ENCODE assay signal across 9 mouse cellular contexts in genomic region chr12:5374684-5375615, GRCm38 (mm10). TPM values are rescaled to one million over a fixed set of nuclear protein-coding genes. Genes with fewer than 3 reads are reported as not detected.
DNase-seq lines count a peak whose midpoint lies in the region; ATAC-seq and TF ChIP-seq lines count a peak whose summit lies in the region.
"Had no signal": no experiment of that assay in that cellular context is flagged by ENCODE, and none has a peak within 500 bp of the region (broad histone marks: within the 10 kb centered on the region; RNA-seq: fewer than 3 reads in every experiment).

No protein-coding gene starts in this region.

- H3K9ac ChIP-seq in forebrain, postnatal 0 days, result peak overlapping the region; percentile 95
- peak overlapping the region; percentile 64 for H3K9ac ChIP-seq in intestine, embryonic 14.5 days (ENCODE audit: low read length)
- H3K9ac ChIP-seq in liver, embryonic 11.5 days (ENCODE audit: low read depth, low read length), result peak overlapping the region; percentile 52; the same call in 1 of the 2 replicates
- H3K9ac ChIP-seq in neural tube, embryonic 15.5 days (replicated peaks), result peak overlapping the region; percentile 79

- peak; percentile 34; the same call in 1 of the 2 replicates for TF ChIP-seq CTCF in forebrain, postnatal 0 days (IDR thresholded peaks at IDR 0.05; ENCODE audit: low read depth)

- H3K36me3 ChIP-seq in forebrain, postnatal 0 days (ENCODE audit: insufficient read depth), result no peaks in the 10 kb centered on the region
- H3K36me3 ChIP-seq in intestine, embryonic 14.5 days (ENCODE audit: control insufficient read depth, insufficient read depth, low read length), result no peaks in the 10 kb centered on the region
- H3K36me3 ChIP-seq in liver, embryonic 11.5 days (ENCODE audit: control insufficient read depth, insufficient read depth, low read length), result no peaks in the 10 kb centered on the region
- H3K36me3 ChIP-seq in neural tube, embryonic 15.5 days, result no peaks in the 10 kb centered on the region

- H3K27me3 ChIP-seq in forebrain, postnatal 0 days (ENCODE audit: insufficient read depth, low read length), result no peaks in the 10 kb centered on the region
- H3K27me3 ChIP-seq in intestine, embryonic 14.5 days (replicated peaks; ENCODE audit: control insufficient read depth, insufficient read depth, low read length), result peaks cover 24% of the 10 kb centered on the region
- H3K27me3 ChIP-seq in liver, embryonic 11.5 days (replicated peaks; ENCODE audit: control insufficient read depth, insufficient read depth, low read length), result peaks cover 59% of the 10 kb centered on the region
- no peaks in the 10 kb centered on the region for H3K27me3 ChIP-seq in neural tube, embryonic 15.5 days (replicated peaks)
- H3K27me3 ChIP-seq: CH12.LX had no signal

- peaks cover 5% of the 10 kb centered on the region; the same call in 1 of the 2 replicates for H3K4me1 ChIP-seq in forebrain, postnatal 0 days (ENCODE audit: insufficient read depth)
- no peaks in the 10 kb centered on the region for H3K4me1 ChIP-seq in intestine, embryonic 14.5 days (replicated peaks; ENCODE audit: control insufficient read depth, insufficient read depth, low read length)
- H3K4me1 ChIP-seq in liver, embryonic 11.5 days (replicated peaks; ENCODE audit: control insufficient read depth, insufficient read depth, low read length), result no peaks in the 10 kb centered on the region; the same call in 1 of the 2 replicates
- H3K4me1 ChIP-seq in neural tube, embryonic 15.5 days, result peaks cover 39% of the 10 kb centered on the region

- peak overlapping the region; percentile 71 for H3K4me2 ChIP-seq in forebrain, postnatal 0 days (ENCODE audit: low read depth)
- peak overlapping the region; percentile 96 for H3K4me2 ChIP-seq in intestine, embryonic 14.5 days (ENCODE audit: low read length)
- peak overlapping the region; percentile 84 for H3K4me2 ChIP-seq in liver, embryonic 11.5 days
- peak overlapping the region; percentile 85 for H3K4me2 ChIP-seq in neural tube, embryonic 15.5 days

- H3K27ac ChIP-seq in forebrain, postnatal 0 days (ENCODE audit: low read depth, low read length), result peak overlapping the region; percentile 96
- peak overlapping the region; percentile 71 for H3K27ac ChIP-seq in intestine, embryonic 14.5 days (ENCODE audit: low read depth)
- no peak overlapping the region for H3K27ac ChIP-seq in liver, embryonic 11.5 days (ENCODE audit: low read depth, low read length)
- H3K27ac ChIP-seq in neural tube, embryonic 15.5 days (replicated peaks), result peak overlapping the region; percentile 94

- 3% methylated on average over 69 of the region's 84 CpGs for WGBS in forebrain, postnatal 0 days
- WGBS in intestine, embryonic 14.5 days, result under 1% methylated on average over 52 of the region's 84 CpGs
- under 1% methylated on average over 80 of the region's 84 CpGs for WGBS in liver, embryonic 11.5 days
- under 1% methylated on average over 80 of the region's 84 CpGs for WGBS in neural tube, embryonic 15.5 days

- peak; percentile 39 for DNase-seq in layer of hippocampus, adult 11-12 months (ENCODE audit: low spot score)
- DNase-seq in layer of hippocampus, adult 9-11 months, result no peak
- peak; percentile 65 to 67 for DNase-seq in cerebellum, adult 18-20 months
- DNase-seq in forebrain, postnatal 0 days, result peak; percentile 75
- no peak for DNase-seq in intestine, embryonic 14.5 days (ENCODE audit: low spot score)
- DNase-seq in liver, embryonic 11.5 days (ENCODE audit: low spot score), result peak; percentile 38
- no peak for DNase-seq in adipocyte (ENCODE audit: low spot score)

- no peaks in the 10 kb centered on the region for H3K9me3 ChIP-seq in forebrain, postnatal 0 days (ENCODE audit: low read length)
- H3K9me3 ChIP-seq in intestine, embryonic 14.5 days (ENCODE audit: control insufficient read depth, low read length), result no peaks in the 10 kb centered on the region
- no peaks in the 10 kb centered on the region for H3K9me3 ChIP-seq in liver, embryonic 11.5 days (ENCODE audit: control insufficient read depth, low read length)
- no peaks in the 10 kb centered on the region for H3K9me3 ChIP-seq in neural tube, embryonic 15.5 days (replicated peaks)

- H3K4me3 ChIP-seq in forebrain, postnatal 0 days (ENCODE audit: low read depth, low read length), result peak overlapping the region; percentile 93
- peak overlapping the region; percentile 77 for H3K4me3 ChIP-seq in intestine, embryonic 14.5 days (ENCODE audit: low read depth, low read length)
- H3K4me3 ChIP-seq in liver, embryonic 11.5 days (ENCODE audit: low read depth, low read length), result peak overlapping the region; percentile 55
- H3K4me3 ChIP-seq in neural tube, embryonic 15.5 days (replicated peaks), result peak overlapping the region; percentile 90

- ATAC-seq in forebrain, postnatal 0 days, result peak; percentile 72
- ATAC-seq in intestine, embryonic 14.5 days (replicated peaks; ENCODE audit: low FRiP score, low TSS enrichment, low read depth), result peak; percentile 66
- peak; percentile 37; the same call in 1 of the 2 replicates for ATAC-seq in liver, embryonic 11.5 days (replicated peaks; ENCODE audit: low FRiP score)
- peak; percentile 76 for ATAC-seq in neural tube, embryonic 15.5 days (ENCODE audit: low FRiP score)

RNA-seq across cellular contexts. Expression of gene Klhl29, which starts 0.5 kb away (rescaled TPM):
- total RNA-seq in forebrain, postnatal 0 days (2014; rRNA removed), result 8.2 and 9.6 TPM in 2 replicates
- polyA plus RNA-seq in forebrain, postnatal 0 days (2015; fragmentation: Nextera tagmentation; extraction: Ambion mirVana), result 2.0 and 2.7 TPM in 2 replicates
- polyA plus RNA-seq in intestine, embryonic 14.5 days (2014; fragmentation: Nextera tagmentation; extraction: Ambion mirVana), result 2.8 and 2.9 TPM in 2 replicates
- polyA plus RNA-seq in liver, embryonic 11.5 days (2014; fragmentation: Nextera tagmentation; extraction: Ambion mirVana), result 0.66 and 0.87 TPM in 2 replicates
- polyA plus RNA-seq in neural tube, embryonic 15.5 days (2015; fragmentation: Nextera tagmentation; extraction: Ambion mirVana), result 2.8 and 3.9 TPM in 2 replicates

Comparison
In these comparisons a context has a peak if more than half of its experiments do, and no peak if none do; other contexts are left out.
1. DNase-seq: peak in layer of hippocampus, adult 11-12 months (single experiment), cerebellum, adult 18-20 months (2 of 2), forebrain, postnatal 0 days (single experiment) and liver, embryonic 11.5 days (single experiment); none in layer of hippocampus, adult 9-11 months (single experiment), intestine, embryonic 14.5 days (single experiment) and adipocyte (single experiment).
2. Peak in every context shown above with its lines, with median percentiles within 50 percentile points of each other: ATAC-seq, H3K4me2 ChIP-seq, H3K4me3 ChIP-seq and H3K9ac ChIP-seq.